8 mouse cellular contexts compared by ENCODE assay signal in the genomic region with DNA sequence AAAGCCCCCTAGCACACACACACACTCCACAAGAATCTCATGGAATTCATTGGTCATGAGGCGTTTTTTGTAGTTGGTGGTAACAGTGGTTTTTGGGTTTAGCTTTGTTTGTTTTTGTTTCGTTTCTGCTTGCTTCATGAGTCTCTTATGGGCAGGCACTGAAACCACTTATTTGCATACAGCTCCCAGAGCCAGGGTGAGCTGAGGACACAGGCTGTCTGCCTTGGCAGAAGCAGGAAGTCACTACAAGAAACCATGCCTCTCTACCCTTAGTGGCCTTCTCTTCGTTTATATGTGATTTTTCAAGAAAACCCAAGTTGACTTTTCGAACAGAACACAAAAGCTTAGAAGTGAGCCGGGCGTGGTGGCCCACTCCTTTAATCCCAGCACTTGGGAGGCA.
DNase-seq lines count a peak whose midpoint lies in the region; ATAC-seq lines count a peak whose summit lies in the region.

No protein-coding gene starts in this region.

- no peaks in the 10 kb centered on the region for H3K9me3 ChIP-seq in kidney, embryonic 15.5 days (replicated peaks)
- H3K9me3 ChIP-seq in midbrain, embryonic 13.5 days, result no peaks in the 10 kb centered on the region

- H3K4me1 ChIP-seq in kidney, embryonic 15.5 days, result peaks cover 12% of the 10 kb centered on the region; the same call in 1 of the 2 replicates
- no peaks in the 10 kb centered on the region for H3K4me1 ChIP-seq in midbrain, embryonic 13.5 days (replicated peaks)

- H3K4me3 ChIP-seq in kidney, embryonic 15.5 days (replicated peaks), result no peak overlapping the region
- H3K4me3 ChIP-seq in midbrain, embryonic 13.5 days (replicated peaks), result no peak overlapping the region

- no peak overlapping the region for H3K9ac ChIP-seq in kidney, embryonic 15.5 days
- H3K9ac ChIP-seq in midbrain, embryonic 13.5 days (replicated peaks), result no peak overlapping the region

- 66% methylated on average over 6 of the region's 6 CpGs for WGBS in kidney, embryonic 15.5 days
- WGBS in midbrain, embryonic 13.5 days, result 65% methylated on average over 6 of the region's 6 CpGs

- ATAC-seq in kidney, embryonic 15.5 days (replicated peaks; ENCODE audit: low FRiP score), result no peak
- ATAC-seq in midbrain, embryonic 13.5 days, result no peak

- no peak overlapping the region for H3K27ac ChIP-seq in kidney, embryonic 15.5 days
- no peak overlapping the region for H3K27ac ChIP-seq in midbrain, embryonic 13.5 days

- H3K4me2 ChIP-seq in kidney, embryonic 15.5 days, result no peak overlapping the region
- no peak overlapping the region for H3K4me2 ChIP-seq in midbrain, embryonic 13.5 days (replicated peaks)

- DNase-seq in kidney, adult 18-20 months, result peak; percentile 70
- peak; percentile 86 for DNase-seq in T-cell, adult 2 months (ENCODE audit: low spot score)
- DNase-seq in heart, postnatal 4 days, result peak; percentile 35
- DNase-seq in lung, postnatal 4 days, result peak; percentile 61 to 74
- DNase-seq in thymus, postnatal 10 days (ENCODE audit: low spot score in 2 of 2), result peak; percentile 16 to 31
- DNase-seq in layer of hippocampus, postnatal 25 days (ENCODE audit: extremely low spot score in 1 of 2, low spot score in 1 of 2), result no peak

- no peaks in the 10 kb centered on the region for H3K36me3 ChIP-seq in kidney, embryonic 15.5 days
- H3K36me3 ChIP-seq in midbrain, embryonic 13.5 days, result no peaks in the 10 kb centered on the region

- H3K27me3 ChIP-seq in kidney, embryonic 15.5 days, result no peaks in the 10 kb centered on the region
- no peaks in the 10 kb centered on the region for H3K27me3 ChIP-seq in midbrain, embryonic 13.5 days

Comparison
In these comparisons a context has a peak if more than half of its experiments do, and no peak if none do; other contexts are left out.
1. DNase-seq: peak in kidney, adult 18-20 months (single experiment), T-cell, adult 2 months (single experiment), heart, postnatal 4 days (single experiment), lung, postnatal 4 days (2 of 2) and thymus, postnatal 10 days (2 of 2); none in layer of hippocampus, postnatal 25 days (0 of 2).